Mouse (Mus musculus) embryonic facial prominence, embryonic 10.5 days (tissue): ENCODE data around the gene Cnksr2. TPM values are rescaled to one million over a fixed set of nuclear protein-coding genes. Genes with fewer than 3 reads are reported as not detected.

Source experiments
- DNase-seq: peaks from one replicate; pipeline ENCODE4 v3.0.0-alpha.2; 2017; ENCODE audit warnings: low spot score
- H3K27ac ChIP-seq: fragments of 300-500 bp; sonication (generic); replicated peaks from 2 replicates; pipeline ENCODE4 v1.5.1; 2016; ENCODE audit warnings: mild to moderate bottlenecking
- H3K27me3 ChIP-seq: fragments of 300-500 bp; sonication (generic); replicated peaks from 2 replicates; pipeline ENCODE4 v1.6.1; 2016; ENCODE audit warnings: low read depth, mild to moderate bottlenecking; ENCODE audit not compliant: poor library complexity, severe bottlenecking
- H3K36me3 ChIP-seq: fragments of 300-500 bp; sonication (generic); replicated peaks from 2 replicates; pipeline ENCODE4 v1.6.1; 2016; ENCODE audit warnings: mild to moderate bottlenecking, moderate library complexity
- H3K4me1 ChIP-seq: fragments of 300-500 bp; sonication (generic); 2 replicates; pipeline ENCODE4 v1.6.1; 2016
- H3K4me3 ChIP-seq: fragments of 300-500 bp; sonication (generic); 2 replicates; pipeline ENCODE4 v1.5.1; 2016; ENCODE audit warnings: mild to moderate bottlenecking, moderate library complexity
- H3K9me3 ChIP-seq: fragments of 300-500 bp; sonication (generic); 2 replicates; pipeline ENCODE4 v1.6.1; 2016; ENCODE audit warnings: mild to moderate bottlenecking
- WGBS: fragments of 180-500 bp; shearing (Covaris S2); methylation state at CpG from one replicate; pipeline ENCODE4 v1.1.7; 2016; 5-methylcytosine and 5-hydroxymethylcytosine counted together
- polyA plus RNA-seq: library from polyadenylated mRNA; unstranded; fragments of >200 nt; fragmentation: Nextera tagmentation; extraction: Ambion mirVana; gene quantifications from 2 replicates; pipeline ENCODE4 v1.2.1, GENCODE M21; 2016

Gene Cnksr2
- polyA plus RNA-seq, 1 experiment from 2014 or later, result 6.3 TPM

GRCm38 (mm10) chrX:157817571-157818206 lies 225.4 kb downstream of the Cnksr2 start:
- no peak overlapping the region; the same call in 1 of the 2 replicates for H3K27ac ChIP-seq
- H3K9me3 ChIP-seq, result no peaks in the 10 kb centered on the region
- peaks cover 19% of the 10 kb centered on the region for H3K4me1 ChIP-seq
- peak overlapping the region; percentile 47 for H3K4me3 ChIP-seq
- H3K27me3 ChIP-seq, result peaks cover 47% of the 10 kb centered on the region
- DNase-seq, result peak; percentile 67
- H3K36me3 ChIP-seq, result peaks cover 12% of the 10 kb centered on the region
- WGBS, result 19% methylated on average over 31 of the region's 31 CpGs

DNA sequence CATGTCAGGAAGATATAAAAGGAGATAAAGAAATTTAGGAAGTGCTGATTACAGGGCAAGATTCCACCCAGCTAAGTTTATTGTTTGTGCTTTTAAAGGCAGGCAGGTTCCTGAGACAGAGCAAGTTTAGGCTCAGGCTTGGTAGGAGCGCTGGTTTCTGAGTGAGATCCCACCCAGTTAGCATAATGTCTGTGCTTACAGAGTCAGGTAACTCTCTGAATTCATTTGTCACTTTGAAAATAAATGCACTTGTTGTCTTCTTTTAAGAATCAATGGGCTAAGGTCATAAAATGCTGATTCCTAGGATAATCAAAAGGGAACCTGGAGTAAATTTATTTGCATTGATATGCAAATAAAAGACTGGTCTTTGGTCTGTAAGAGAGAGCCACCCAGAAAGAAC lies 233.4 kb downstream of the Cnksr2 start:
- Histone ChIP-seq H3K9me3 (no peaks in the 10 kb centered on the region), H3K36me3 (no peaks in the 10 kb centered on the region), H3K27me3 (peaks cover 5% of the 10 kb centered on the region; the same call in 1 of the 2 replicates), H3K4me3 (no peak overlapping the region), H3K27ac (no peak overlapping the region), H3K4me1 (no peaks in the 10 kb centered on the region)
- DNase-seq, result no peak
- WGBS, result 57% methylated on average over 1 of the region's 1 CpGs

DNA sequence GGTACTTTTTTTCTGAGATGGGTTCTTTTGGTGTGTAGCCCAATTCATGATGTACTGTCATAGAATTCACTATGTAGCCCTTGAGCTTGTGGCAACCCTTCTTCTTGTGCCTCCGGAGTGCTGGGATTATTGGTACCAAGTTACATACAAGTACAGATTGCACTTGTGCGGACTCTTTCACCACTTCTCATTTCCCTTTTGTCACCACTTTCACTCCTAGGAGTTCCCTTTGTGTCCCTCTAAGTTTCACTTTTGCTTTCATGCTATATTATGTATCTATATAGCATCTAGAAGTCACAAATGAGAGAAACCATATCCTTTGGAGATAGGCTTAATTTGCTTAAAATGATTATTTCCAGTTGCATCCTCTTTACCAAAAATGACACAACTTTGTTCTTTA lies 241.4 kb downstream of the Cnksr2 start:
- 88% methylated on average over 2 of the region's 2 CpGs for WGBS

More for the DNA sequence above, 241.4 kb downstream of the Cnksr2 start:
- no peak for DNase-seq
- Histone ChIP-seq H3K27ac (no peak overlapping the region), H3K36me3 (no peaks in the 10 kb centered on the region), H3K4me1 (no peaks in the 10 kb centered on the region), H3K4me3 (no peak overlapping the region), H3K27me3 (no peaks in the 10 kb centered on the region), H3K9me3 (no peaks in the 10 kb centered on the region)

Other genes starting within 250 kb of the Cnksr2 start
- 2.4 and 2.6 TPM in 2 replicates for gene Klhl34, start 224.9 kb downstream of the Cnksr2 start, polyA plus RNA-seq